Mouse (Mus musculus) lung, postnatal 36 days (tissue): ENCODE measurements at regions not wholly inside any gene's neighbourhood (a gene's known extent, or its start where the extent isn't known, plus 50 kb on each side); places are given as distances from the start of the nearest gene placed in this dataset.

Experiments used
- DNase-seq: peaks from one replicate; pipeline ENCODE4 v3.0.0; 2022; ENCODE audit warnings: mixed read lengths

DNA sequence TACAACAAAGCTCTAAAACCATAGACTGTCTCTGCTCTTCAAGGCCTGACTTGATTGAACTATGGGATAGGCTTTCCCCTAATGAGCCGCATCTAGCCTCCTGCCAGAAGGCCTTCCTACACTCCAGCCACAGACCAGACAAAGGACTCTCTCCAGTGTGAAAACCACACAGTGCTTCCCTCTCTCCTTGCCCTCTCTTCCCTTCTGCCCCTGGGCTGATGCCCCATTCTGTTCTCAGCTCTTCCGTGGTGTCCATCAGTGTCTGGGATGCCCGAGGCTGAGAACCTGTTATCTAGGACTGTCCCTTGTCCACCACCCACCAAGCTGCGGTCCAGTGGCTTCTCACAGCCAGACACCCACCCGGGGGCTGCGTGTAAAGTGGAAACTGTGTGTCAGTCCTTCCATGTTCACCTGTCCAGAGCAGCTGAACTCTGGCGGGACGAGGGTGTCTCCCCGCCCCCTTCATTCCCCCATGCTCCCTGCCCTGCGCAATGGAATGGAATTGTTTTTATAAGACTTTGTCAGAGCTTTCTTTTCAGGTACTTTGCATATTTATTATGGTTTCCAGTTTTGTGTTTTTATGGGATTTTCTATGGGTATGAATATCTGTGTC lies 856.4 kb downstream of the Stpg2 start:
- no peak for DNase-seq

DNA sequence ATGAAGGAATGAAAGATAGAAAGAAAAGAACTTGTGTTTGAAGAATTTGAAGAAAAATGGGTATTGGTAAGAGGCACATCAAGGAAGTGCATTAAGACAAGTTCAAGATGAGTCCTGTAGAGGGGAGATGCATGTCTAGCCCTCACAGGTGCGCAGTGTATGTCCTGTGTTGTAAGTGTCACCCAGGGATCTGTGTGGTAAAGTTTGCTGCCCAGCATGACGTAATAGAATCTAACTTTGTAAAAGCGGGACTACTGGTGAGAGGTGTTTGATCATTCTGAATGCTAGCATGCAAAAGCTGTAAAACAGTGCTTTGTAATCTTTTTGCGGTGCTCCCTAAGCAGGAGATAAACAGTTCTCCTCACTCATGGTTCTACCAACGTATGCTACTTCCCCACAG lies 857.4 kb downstream of the Stpg2 start:
- no peak for DNase-seq

DNA sequence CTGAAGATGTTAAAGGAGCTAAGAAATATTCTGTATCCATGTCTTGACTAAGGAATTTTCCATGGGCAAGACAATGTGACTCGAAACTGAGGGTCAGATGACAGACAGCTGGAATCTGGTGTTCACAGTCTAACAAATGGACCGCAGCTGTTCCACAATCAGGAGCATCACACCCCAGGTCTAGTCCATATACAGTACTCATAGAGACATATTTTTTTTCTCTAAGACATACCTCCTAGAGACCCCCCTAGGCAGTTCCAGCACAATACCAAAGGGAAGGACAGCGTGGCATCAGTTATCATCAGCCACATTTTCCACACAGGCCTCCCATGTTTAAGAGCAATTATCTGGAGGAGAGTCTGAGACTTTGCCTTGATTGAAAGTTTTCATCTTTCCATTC lies 878.8 kb downstream of the Stpg2 start:
- no peak for DNase-seq

DNA sequence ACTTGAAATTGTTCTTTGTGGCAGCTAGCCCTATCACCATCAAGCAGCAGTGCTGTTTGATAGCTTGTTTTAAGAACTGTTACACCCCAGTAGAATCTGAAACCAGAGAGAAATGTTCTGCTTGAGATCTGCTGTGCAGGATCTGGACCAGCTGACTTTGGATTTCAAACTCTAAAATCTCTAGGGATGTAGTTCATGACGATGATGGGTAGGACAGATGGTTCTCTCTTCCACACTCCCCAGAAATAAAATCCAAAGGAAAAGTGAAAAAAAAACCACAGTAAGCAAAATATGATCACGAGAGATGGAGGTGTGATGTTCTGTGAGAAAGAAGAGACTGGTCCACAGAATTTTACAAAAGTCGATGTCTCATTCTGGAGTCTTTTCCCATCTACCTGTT lies 879.9 kb downstream of the Stpg2 start:
- DNase-seq: no peak

DNA sequence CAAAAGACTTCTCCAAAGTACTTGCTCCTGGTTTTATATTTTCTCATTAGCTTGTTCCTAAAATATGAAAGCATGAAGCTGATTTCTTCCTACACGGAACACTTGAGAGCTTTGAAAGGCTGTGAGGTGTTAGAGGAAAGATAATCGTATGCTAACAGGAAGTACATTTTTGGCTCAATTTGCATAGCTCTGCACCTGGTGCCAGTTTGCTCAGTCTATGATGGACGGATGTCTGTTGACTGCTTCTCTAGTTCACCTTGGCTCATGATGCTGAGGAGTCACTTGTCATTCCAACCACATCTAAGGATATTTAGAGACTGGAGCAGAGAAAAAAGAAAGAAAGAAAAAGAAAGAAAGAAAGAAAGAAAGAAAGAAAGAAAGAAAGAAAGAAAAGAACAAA lies 882.5 kb downstream of the Stpg2 start:
- no peak for DNase-seq

DNA sequence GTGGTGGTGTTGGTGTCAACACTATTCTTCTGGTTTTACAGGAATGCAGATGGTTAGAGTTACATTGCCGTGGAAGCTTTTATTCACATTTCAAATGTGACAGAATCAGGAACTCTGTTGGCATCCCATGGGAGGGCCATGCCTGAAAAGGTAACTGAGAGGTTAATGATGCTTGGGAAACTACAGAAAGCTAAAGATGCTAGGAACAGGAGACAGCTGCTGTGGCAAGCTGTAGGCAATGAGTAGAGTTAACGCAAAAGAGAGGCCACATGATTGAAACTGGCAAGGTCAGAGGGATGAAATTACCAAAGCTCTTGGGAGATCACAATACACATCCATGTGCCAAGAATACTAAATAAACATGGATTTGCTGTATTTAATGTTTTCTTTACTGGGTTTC lies 886.4 kb downstream of the Stpg2 start:
- no peak for DNase-seq

DNA sequence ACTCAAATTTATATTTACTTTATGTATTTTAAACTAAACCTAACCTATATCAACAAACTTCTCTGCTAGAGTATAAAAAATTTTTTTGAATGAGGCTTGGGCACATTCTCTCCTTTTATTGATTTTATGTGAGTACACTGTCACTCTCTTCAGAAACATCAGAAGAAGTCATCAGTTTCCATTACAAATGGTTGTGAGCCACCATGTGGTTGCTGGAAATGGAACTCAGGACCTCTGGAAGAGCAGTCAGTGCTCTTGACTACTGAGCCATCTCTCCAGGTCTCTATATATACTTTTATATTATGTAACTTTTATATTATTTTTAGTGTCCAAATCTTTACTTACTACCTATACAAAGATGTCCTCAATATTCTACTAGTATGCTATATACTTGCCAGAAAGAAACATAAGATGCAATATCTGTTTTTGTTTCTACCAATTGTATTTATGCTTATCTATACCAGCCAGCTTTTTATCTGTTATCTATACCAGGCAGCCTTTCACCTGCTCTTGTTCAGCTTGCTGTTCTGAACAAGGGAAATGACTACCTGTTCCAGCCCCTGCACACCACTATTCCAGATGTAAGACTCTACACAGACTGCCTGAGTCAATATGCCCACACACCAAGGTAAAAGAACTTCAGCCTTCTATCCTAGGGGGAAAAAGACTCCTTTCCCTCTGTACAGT lies 891.5 kb downstream of the Stpg2 start:
- DNase-seq: no peak

DNA sequence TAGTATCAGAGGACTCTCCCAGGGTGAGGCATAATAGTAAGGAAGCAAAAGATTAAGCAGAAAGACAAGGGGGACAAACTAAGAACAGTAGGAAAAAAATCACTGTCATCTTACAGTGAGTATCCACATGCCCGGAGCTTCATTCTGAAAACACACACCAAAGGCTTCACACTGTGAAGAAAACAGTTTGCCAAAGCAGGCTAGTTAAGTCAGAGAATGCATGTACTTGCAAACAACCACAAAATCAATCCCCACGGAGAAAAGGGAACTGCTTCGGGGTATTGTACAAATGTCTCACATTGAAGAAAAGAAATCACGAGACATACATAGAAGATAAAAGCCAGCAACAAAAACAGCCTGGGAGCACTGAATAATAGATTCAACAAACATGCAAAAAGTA lies 903.9 kb downstream of the Stpg2 start:
- no peak for DNase-seq

DNA sequence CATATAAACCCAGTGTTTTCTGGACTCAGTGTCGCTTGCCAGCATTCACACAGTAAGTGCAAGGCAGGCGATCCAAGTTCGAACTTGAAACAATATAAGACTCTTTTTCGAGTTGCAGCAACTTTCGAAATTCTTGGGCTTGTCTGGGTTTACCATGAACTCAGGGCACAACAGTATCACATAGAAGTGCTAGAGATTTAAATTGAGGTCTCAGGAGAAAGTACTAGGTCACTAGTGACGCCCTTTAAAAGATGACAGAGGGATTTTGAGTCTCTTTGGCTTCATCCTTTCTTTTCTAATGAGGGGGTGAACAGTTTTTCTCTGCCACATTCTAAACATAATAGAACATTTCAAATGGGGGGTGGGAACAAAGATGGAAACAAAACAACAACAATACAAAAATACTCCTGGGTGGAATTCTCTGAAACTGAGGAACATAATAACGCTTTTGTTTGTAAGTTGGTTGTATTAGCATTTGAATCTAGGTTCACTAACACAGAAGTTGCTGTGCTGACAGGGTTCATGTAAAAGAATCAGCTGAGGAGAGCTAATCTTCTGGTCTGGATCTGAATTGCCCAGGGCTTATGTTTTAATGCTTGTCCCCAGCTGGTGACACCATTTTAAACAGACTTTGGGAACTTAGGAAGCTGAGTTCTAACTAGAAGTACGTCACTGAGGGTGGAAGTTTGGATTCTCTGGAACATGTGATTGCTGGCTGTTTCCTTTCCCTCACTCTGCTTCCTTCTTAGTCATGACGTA lies 906.1 kb downstream of the Stpg2 start:
- no peak for DNase-seq

DNA sequence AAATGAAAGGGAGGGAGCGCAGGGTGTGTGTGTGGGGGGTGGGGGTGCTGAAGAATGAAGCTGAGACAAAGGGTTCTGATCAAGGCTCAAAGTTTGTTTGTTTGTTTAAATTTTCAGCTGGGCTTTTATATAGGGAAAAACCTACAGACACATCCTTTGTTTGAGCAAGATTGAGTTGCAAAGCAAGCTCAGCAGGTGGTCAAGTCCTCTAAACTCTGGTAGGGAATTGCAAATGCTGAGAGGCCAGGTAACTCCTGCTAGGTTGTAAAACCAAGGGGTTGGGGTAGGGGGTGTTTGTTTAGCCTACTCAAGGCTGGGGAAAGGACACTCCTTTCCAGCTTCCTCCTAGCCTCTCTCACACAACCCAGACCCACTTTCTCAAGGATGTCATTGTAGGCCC lies 909.6 kb downstream of the Stpg2 start:
- DNase-seq: no peak

DNA sequence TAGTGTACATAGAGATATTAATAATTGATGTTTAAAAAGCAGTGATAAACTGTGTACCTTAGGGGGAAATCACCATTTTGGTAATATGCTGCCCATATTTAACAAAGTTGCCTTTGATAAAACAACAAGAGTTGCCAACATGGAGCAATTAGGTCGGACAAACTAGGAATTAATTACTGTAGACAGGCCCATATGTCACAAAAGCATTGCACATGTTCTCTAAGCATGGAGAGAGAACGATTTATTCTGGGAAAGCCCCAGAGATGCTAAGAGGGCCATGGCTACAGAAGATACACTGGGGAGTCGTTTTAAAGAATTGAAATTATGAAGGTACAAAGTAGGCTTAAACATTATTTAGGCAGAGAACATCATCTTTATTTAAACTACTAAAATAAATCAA lies 921.8 kb downstream of the Stpg2 start:
- no peak for DNase-seq

DNA sequence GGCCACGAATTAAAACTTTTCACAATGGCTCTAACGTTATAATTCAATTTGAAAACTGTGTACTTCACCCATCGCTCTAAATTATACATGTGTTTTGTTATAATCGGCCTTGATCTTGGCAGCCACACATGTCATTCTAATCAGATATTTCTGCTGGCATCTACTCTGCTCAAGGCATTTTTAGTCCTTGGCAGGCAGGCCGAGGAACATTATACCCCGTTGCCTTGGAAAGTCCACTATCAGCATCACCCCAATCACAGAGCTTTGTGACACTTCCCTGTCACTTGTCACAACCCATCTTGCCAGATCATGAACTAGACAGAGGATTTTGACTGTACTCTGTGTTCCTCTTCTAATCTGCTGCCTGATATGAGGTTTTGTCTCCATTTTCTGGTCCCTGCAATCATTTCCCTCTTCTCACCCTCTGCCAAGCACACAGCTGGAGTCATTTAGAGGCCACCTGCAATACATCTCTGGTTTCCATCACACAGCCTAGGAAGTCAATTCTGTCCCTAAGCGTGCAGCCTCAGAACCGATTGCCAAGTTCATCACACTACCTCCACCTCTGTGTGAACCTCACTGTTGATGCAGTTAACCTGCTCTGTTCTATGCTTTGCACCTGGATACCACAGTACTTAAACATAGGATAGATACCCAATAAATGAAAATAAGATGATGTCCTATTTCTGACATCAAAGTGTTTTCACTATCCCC lies 923.7 kb downstream of the Stpg2 start:
- no peak for DNase-seq

DNA sequence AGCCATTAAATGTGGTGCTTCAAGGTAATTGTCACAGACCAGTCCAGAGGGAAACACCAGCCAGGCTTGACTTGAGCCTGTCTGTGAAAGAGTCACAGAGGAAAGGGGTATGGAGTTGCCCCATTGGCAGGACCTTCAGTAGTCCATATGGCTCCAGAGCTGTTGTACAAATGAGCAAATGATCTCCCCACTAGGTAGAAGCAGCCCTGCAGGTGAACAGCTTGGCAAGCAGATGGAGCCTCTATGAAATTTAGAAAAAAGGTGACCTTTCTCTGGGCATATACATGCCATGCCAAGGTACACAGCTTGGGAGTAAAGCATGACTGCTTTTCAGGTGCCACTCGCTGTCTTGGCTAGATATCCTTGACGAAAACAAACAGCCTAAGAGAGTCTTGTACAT lies 938.4 kb downstream of the Stpg2 start:
- no peak for DNase-seq

DNA sequence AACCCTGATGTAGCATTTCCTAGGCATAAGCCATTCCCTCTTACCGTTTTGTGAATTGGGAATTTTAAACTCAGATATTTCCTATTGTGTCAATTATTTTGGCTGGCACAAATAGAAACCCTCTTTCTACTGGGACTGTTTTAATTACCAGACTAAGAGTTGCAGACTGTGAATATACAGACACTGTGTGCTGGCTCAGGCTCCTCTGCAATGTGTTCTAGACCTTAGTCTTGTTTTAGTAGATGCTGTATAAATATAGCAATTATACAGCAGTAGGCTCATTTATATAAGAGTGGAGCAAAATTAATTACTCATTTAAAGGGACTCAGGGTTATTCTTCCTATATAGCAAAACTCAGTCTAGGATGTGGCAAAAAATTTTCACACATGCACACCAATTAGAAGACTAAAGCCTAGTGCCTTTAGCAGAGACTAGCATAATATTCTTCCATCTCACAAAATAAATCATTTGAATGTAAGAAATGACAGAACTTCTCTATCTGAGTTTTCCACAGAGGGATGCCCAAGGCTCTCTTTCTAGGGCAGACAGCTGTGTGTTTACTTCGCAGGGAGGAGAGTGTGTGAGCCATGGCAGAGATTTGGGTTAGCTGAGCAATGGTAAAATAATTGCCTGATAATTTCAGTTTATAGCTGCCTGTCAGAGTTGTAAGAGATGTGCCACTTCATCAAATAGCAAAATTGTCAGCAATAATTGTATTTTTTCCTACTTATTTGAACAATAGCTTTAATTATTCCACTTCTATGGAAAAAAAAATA lies 941.9 kb downstream of the Stpg2 start:
- DNase-seq: no peak

DNA sequence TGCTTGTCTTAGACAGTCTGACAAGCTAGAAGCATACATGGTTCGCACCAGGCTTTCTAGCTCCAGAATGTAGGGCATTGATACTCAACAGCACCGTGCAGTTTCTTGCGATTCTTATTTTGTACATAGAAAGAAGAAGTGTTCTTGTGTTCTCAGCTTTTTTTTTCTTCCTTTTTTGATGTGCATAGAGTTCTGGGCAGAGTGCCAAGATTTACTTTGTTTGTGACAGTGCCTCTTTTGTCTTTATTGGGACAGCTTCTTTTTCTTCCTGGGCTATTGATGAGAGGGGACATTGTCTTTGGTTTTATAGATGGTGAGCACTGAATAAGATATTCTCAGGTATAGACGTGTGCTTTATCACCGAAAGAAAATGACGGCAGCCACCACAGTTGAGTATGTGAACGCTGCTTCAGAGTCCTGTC lies 945.0 kb downstream of the Stpg2 start:
- DNase-seq: no peak

DNA sequence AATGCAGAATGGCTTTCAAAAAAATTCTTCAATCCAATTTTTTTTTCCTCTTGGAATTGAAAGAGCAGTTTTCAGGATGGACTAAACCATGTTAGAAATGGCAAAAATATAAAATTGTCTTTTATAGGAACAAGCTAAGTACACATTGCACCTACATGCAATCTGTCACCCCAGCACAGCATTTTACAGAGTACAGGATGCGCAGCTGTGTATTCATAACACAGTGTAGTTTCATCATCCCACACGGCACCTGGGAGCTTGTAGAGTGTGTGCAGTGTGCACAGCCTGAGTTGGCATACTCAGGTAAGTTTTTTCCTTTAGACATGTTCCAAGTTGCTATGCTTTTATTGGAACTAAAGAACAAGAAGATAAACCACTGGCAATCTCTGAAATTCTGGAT lies 974.0 kb downstream of the Stpg2 start:
- no peak for DNase-seq

DNA sequence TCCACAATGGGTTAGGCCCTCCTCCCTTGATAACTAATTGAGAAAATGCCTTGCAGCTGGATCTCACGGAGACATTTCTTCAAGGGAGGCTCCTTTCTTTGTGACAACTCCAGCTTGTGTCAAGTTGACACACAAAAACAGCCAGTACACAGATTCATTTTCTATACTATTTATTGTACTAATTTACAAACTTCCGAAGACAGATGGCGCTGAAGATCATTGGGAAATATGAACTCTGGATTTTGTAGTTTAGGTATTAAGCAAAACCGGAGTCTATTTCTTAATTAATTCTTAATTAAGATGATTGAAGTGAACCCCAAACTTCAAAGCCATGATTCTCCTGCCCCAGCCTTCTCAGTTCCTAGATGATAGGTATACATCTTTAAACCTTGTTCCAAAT lies 977.2 kb downstream of the Stpg2 start:
- DNase-seq: no peak

DNA sequence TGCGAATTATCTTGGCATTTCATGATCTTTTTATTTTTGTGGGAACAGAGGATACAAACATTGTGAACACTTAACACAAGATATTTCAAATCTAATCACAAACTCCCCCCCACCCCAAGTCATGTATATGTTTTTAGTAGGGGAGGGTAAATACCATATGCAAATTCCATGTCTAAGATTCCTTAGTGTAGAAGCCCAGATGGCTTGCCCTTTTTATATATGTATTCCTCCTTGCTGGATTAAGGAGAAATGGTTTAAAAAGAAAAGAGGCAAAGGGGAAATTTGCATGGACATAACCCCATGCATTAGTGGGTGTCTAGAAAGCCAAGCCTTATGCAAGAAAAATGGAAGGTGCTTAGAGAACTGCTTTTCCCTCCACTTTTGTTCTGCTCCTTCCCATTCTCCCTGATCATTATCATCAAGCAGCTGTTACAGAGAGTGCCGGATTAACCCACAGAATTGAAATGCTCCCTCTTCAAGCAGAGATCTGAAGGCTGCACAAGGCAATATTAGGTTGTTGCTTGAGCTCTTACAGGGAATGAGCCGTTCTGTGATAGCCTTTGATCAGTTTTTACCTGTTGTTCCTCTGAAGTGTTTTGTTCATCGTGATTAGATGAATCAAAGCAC lies 979.5 kb downstream of the Stpg2 start:
- DNase-seq: no peak

DNA sequence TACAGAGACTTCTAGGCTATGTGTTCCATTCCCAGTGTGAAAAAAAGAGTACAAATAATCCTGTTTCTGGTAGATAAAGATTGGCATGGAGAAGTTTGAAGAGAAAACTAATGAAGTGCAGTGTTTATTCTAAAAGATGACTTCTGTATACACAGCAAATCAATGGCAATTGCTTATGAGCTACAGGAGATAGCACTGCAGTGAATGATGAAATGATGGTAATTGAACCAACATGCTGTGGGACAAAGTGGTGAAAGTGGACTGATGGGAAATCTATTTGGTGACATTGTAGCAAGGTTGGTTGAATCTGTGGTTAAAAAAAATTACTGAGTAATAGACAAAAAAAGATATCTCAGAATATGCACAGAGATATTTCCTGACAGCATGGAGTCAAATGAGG lies 1000.4 kb downstream of the Stpg2 start:
- DNase-seq: no peak

DNA sequence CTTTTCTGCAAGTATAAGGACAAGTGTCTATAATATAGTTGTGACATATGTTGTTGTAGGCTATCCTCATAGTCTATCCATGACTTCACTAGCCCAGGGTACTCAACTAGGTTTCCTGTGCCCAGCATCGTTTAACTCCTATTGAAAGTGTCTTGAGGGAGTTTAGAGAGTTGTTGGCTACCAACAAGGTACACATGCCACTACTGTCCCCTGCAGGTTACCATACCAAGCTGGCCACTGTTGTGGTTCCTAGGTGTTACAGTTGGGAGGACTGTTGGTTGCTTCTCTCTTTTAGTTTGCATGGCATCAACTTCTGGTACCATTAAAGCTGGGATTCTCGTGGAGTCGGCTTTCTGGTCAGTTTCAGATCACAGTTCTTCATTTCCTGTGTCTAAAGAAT lies 990.7 kb downstream of the Pdha2 start:
- no peak for DNase-seq

DNA sequence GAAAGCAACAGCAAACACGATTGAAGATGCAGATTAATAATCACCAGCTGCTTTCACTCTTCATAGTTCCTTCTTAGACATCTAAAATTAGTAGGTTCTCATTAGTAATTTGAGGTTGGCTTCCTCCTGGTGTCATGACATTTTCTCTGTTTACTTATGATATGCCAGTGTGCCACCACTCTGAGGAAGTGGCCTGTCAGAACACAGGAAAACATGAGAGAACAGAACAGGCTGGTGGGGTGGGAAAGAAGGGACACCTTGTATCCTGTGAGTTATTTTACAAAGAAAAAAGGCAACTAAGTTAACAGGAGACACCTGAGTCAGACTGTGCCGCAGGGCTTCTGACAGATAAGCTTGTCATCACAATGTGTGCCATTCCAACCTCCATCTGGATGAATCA lies 981.4 kb downstream of the Pdha2 start:
- DNase-seq: no peak

DNA sequence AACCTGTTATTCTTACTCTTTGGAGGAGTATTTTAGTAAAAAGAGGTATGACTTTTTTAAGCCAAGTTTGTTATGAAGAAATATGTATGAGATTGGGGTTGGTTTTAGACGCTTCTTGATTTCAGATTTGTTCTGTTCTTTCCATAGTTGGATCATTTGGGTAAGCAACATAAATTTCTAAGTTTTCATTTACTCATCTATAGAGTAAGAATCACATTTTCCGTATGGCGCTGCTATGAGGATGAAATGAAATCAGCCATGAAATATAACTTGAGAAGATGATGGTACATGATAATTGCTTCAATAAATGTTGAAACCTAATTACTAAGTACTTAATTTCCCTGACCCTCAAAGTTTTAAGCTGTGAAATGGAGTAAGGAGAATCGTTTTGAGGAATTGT lies 979.0 kb downstream of the Pdha2 start:
- DNase-seq: no peak
